Mouse (Mus musculus) liver, embryonic 14.5 days (tissue): ENCODE data around the gene Mterf4. TPM values are rescaled to one million over a fixed set of nuclear protein-coding genes. Genes with fewer than 3 reads are reported as not detected.

Experiments used
- ATAC-seq: fragments of 200-750 bp; cut with Nextera tagmentation; 2 replicates; pipeline ENCODE4 v1.8.0; 2017; ENCODE audit warnings: moderate number of reproducible peaks, mild to moderate bottlenecking, moderate library complexity; ENCODE audit not compliant: insufficient read depth
- DNase-seq, 3 experiments: peaks; one replicate each; pipeline ENCODE4 v3.0.0-alpha.2; 2012 to 2013; ENCODE audit warnings: low read depth in 3 of 3, low spot score in 3 of 3
- H3K27ac ChIP-seq: fragments of 300-500 bp; sonication (generic); 2 replicates; pipeline ENCODE4 v1.5.1; 2014; ENCODE audit warnings: moderate library complexity, mild to moderate bottlenecking, control low read depth, inconsistent platforms
- H3K27me3 ChIP-seq: fragments of 300-500 bp; sonication (generic); 2 replicates; pipeline ENCODE4 v1.6.1; 2014; ENCODE audit warnings: mild to moderate bottlenecking, low read length, moderate library complexity; ENCODE audit not compliant: control insufficient read depth, insufficient read depth
- H3K36me3 ChIP-seq: fragments of 300-500 bp; sonication (generic); replicated peaks from 2 replicates; pipeline ENCODE4 v1.6.1; 2014; ENCODE audit warnings: low read depth; ENCODE audit not compliant: control insufficient read depth, insufficient read depth
- H3K4me1 ChIP-seq, 2 experiments: fragments of 200-500 bp in 1 of 2; fragments of 300-500 bp in 1 of 2; sonication (generic) in 1 of 2; replicated peaks; 2 replicates each; pipeline ENCODE4 v1.6.1; 2012 to 2014; ENCODE audit warnings: antibody characterized with exemption in 1 of 2, inconsistent platforms in 1 of 2, low read length in 1 of 2; ENCODE audit not compliant: control insufficient read depth in 2 of 2, insufficient read depth in 2 of 2
- H3K4me2 ChIP-seq: fragments of 300-500 bp; sonication (generic); 2 replicates; pipeline ENCODE4 v1.6.1; 2014; ENCODE audit warnings: low read depth, mild to moderate bottlenecking, control low read depth, moderate library complexity
- H3K4me3 ChIP-seq, 2 experiments: fragments of 200-500 bp in 1 of 2; fragments of 300-500 bp in 1 of 2; sonication (generic) in 1 of 2; 2 replicates each; pipeline ENCODE4 v1.5.1; 2012 to 2014; ENCODE audit warnings: low read depth in 2 of 2, low read length in 2 of 2, mild to moderate bottlenecking in 2 of 2, control low read depth in 1 of 2, inconsistent platforms in 1 of 2, moderate library complexity in 1 of 2; ENCODE audit not compliant: insufficient read depth in 1 of 2
- H3K9ac ChIP-seq: fragments of 300-500 bp; sonication (generic); replicated peaks from 2 replicates; pipeline ENCODE4 v1.6.1; 2014; ENCODE audit warnings: mild to moderate bottlenecking, control low read depth, moderate library complexity
- H3K9me3 ChIP-seq: fragments of 300-500 bp; sonication (generic); 2 replicates; pipeline ENCODE4 v1.6.1; 2016; ENCODE audit warnings: low read length, mixed read lengths; ENCODE audit not compliant: control insufficient read depth
- CTCF ChIP-seq: IDR thresholded peaks from 2 replicates; pipeline ENCODE4 v1.5.1; 2016; ENCODE audit warnings: antibody characterized with exemption, low read depth, control low read depth
- EP300 ChIP-seq: IDR thresholded peaks from 2 replicates; pipeline ENCODE4 v1.6.1; 2016; ENCODE audit warnings: antibody characterized with exemption, low read depth
- WGBS: fragments of 180-500 bp; shearing (Covaris S2); extraction: QIAGEN DNeasy Blood & Tissue Kit; methylation state at CpG from one replicate; pipeline ENCODE4 v1.1.7; 2014; ENCODE audit not compliant: insufficient replicate concordance; 5-methylcytosine and 5-hydroxymethylcytosine counted together
- polyA plus RNA-seq, 2 experiments: library from polyadenylated mRNA; depleted of rRNA in 1 of 2; stranded (reverse) in 1 of 2; unstranded in 1 of 2; fragments of >200 nt; fragmentation: Nextera tagmentation in 1 of 2; extraction: Ambion mirVana in 1 of 2; gene quantifications; 2 replicates each; pipeline versions ENCODE4 v1.2.1 to v1.2.3; 2012 to 2014

Gene Mterf4
- 6.4 and 7.6 TPM in 2 replicates for polyA plus RNA-seq (2012; rRNA removed)
- 7.7 and 8.0 TPM in 2 replicates for polyA plus RNA-seq (2014; fragmentation: Nextera tagmentation; extraction: Ambion mirVana)

DNA sequence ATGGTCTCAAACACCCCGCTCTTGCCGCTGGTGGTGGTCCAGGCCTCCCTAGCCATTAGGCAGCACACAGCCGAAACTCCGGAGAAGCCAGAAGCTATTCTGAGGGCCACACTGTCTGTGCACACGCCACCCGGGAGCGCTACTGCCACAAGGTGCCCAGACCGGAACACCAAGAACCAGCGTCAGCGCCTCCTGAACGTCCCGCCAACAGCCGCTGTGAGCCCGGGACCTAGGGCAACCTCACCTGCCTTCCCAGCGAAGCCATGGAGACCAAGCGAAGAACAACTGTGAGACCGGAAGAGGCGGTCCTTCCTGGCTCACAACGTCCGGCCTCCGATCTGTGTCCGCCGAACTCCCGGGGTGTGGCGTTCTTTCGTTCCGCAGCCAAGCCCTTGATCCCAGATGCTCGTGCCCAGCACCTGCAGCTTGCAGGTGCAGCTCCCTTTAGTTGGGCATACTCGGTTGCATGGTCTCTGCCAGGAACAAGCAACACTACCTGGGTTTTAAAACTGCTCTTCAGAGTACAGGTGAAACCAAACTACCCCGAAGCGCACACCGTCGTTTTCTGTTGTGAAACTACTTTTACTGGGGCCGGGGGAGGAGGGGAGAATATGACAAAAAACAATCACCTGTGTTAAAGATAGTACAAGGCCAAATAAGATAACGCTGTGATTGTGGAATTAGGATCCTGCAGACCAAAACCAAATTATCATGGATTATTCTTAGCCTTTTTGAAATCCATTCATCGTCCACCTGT, at the start of gene Mterf4:
Mterf4 (minus strand) TSS at position 335 of the 757 bp plus-strand sequence.
- 7% methylated on average over 36 of the region's 36 CpGs for WGBS
- TF ChIP-seq CTCF (peak; percentile 9; the same call in 1 of the 2 replicates), EP300 (no peak)
- peak; percentile 67 to 74 (median 68) for DNase-seq
- Histone ChIP-seq H3K4me3 (peak within 1 kb of the TSS; percentile 66 to 75), H3K27ac (no peak within 1 kb of the TSS), H3K36me3 (peaks cover 7% of the 10 kb centered on the region), H3K9me3 (no peaks in the 10 kb centered on the region), H3K4me1 (peaks cover 3% of the 10 kb centered on the region in 2 experiments; a peak in 2 of 4 replicates), H3K9ac (peak within 1 kb of the TSS; percentile 71), H3K4me2 (peak within 1 kb of the TSS; percentile 78), H3K27me3 (no peaks in the 10 kb centered on the region)
- peak; percentile 86 for ATAC-seq

DNA sequence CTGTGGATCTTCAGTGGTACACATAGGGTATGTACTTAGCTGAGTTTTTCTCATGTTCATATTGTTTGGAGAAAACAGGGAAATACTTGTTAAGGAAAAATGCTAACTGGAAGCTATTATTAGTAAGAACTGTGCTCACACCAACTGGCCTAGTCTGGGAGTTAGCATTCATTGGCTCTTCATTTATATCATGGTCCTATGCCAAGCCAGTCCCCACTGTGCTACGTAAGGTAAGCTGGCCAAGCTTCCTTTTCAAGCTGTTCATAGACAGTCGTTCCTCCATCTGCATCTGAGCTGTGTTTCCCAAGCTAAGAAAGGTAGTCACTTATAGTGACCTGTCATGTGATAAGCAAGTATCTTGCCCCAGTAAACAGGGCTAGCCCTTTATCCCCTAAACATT, 47.0 kb upstream of the Mterf4 start:
- no peak overlapping the region for H3K9ac ChIP-seq
- ATAC-seq (no peak), DNase-seq (no peak)
- H3K36me3 ChIP-seq: peaks cover 71% of the 10 kb centered on the region
- TF ChIP-seq CTCF (no peak), EP300 (no peak)
- H3K27me3 ChIP-seq: no peaks in the 10 kb centered on the region
- 81% methylated on average over 2 of the region's 2 CpGs for WGBS
- H3K4me1 ChIP-seq: no peaks in the 10 kb centered on the region
- H3K4me3 ChIP-seq: no peak overlapping the region
- no peak overlapping the region for H3K27ac ChIP-seq
- no peaks in the 10 kb centered on the region for H3K9me3 ChIP-seq
- no peak overlapping the region for H3K4me2 ChIP-seq

DNA sequence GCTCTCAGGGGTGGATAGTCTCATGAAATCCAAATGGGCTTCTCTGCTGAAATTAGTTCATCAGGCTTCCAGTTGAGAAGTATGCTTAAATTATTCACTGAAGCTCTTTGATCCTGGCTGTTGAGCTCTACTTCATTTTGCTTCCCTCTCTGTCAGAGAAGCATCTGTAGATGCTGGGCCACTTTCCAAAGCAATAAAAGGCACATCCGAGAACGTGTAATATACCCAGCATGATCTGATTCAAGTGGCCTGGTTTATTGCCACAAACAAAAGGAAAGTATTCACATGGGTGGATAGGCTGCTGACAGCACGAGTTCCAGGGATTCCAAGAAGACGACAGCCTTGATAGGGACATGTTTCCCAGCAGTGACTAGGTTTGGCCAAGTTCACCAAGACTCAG, 44.0 kb upstream of the Mterf4 start:
- H3K27me3 ChIP-seq: no peaks in the 10 kb centered on the region
- ATAC-seq: no peak
- H3K9me3 ChIP-seq: no peaks in the 10 kb centered on the region
- DNase-seq: no peak
- peaks cover 3% of the 10 kb centered on the region in 2 experiments; a peak in 2 of 4 replicates for H3K4me1 ChIP-seq
- H3K9ac ChIP-seq: no peak overlapping the region
- H3K36me3 ChIP-seq: peaks cover 55% of the 10 kb centered on the region
- TF ChIP-seq CTCF (no peak), EP300 (no peak)
- 69% methylated on average over 4 of the region's 4 CpGs for WGBS
- H3K27ac ChIP-seq: no peak overlapping the region
- no peak overlapping the region for H3K4me3 ChIP-seq
- no peak overlapping the region for H3K4me2 ChIP-seq

GRCm38 (mm10) chr1:93347176-93347575, 41.5 kb upstream of the Mterf4 start:
- WGBS: 86% methylated on average over 5 of the region's 5 CpGs
- no peaks in the 10 kb centered on the region for H3K27me3 ChIP-seq
- TF ChIP-seq EP300: no peak
- TF ChIP-seq CTCF: no peak
- DNase-seq (no peak), ATAC-seq (no peak)
- H3K36me3 ChIP-seq: peaks cover 37% of the 10 kb centered on the region
- no peak overlapping the region for H3K4me3 ChIP-seq
- H3K9me3 ChIP-seq: no peaks in the 10 kb centered on the region
- H3K4me2 ChIP-seq: no peak overlapping the region
- H3K4me1 ChIP-seq: peaks cover 3 to 9% of the 10 kb centered on the region in 2 experiments; a peak in 3 of 4 replicates
- no peak overlapping the region for H3K27ac ChIP-seq
- no peak overlapping the region for H3K9ac ChIP-seq

- Histone ChIP-seq H3K27ac (peak overlapping the region; percentile 49), H3K36me3 (peaks cover 16% of the 10 kb centered on the region), H3K4me2 (peak overlapping the region; percentile 76), H3K9me3 (no peaks in the 10 kb centered on the region), H3K9ac (peak overlapping the region; percentile 91), H3K27me3 (no peaks in the 10 kb centered on the region), H3K4me3 (peak overlapping the region; percentile 94 to 99), H3K4me1 (peaks cover 7 to 13% of the 10 kb centered on the region in 2 experiments)
- WGBS: under 1% methylated on average over 39 of the region's 39 CpGs
- DNase-seq (peak; percentile 93 to 95 (median 94)), ATAC-seq (peak; percentile 89)
- TF ChIP-seq EP300 (no peak), CTCF (peak; percentile 59)
Measured at GRCm38 (mm10) chr1:93343504-93344047, 37.9 kb upstream of the Mterf4 start.
